Mouse (Mus musculus): ENCODE data around the gene Gars. TPM values are rescaled to one million over a fixed set of nuclear protein-coding genes. Genes with fewer than 3 reads are reported as not detected.

Gene Gars
- polyA plus RNA-seq, 1 experiment from 2014 or later = 90.2 TPM

GRCm38 (mm10) chr6:55018417-55018816 lies 19.4 kb upstream of the Gars start:
- Histone ChIP-seq H3K4me3 (ENCODE audit: low read depth, low read length) (no peak overlapping the region), H3K4me1 (ENCODE audit: control insufficient read depth, low read depth, low read length) (no peaks in the 10 kb centered on the region; the same call in none of the 2 replicates), H3K27ac (ENCODE audit: low read length) (no peak overlapping the region), H3K27me3 (ENCODE audit: control insufficient read depth, insufficient read depth, low read depth, low read length) (no peaks in the 10 kb centered on the region), H3K9me3 (replicated peaks; ENCODE audit: control insufficient read depth, low read length) (no peaks in the 10 kb centered on the region), H3K36me3 (ENCODE audit: control insufficient read depth, insufficient read depth) (no peaks in the 10 kb centered on the region), H3K9ac (ENCODE audit: low read depth, low read length) (no peak overlapping the region), H3K4me2 (ENCODE audit: low read depth, low read length) (no peak overlapping the region)
- WGBS (ENCODE audit: insufficient replicate concordance) = 53% methylated on average over 2 of the region's 2 CpGs
- ATAC-seq (ENCODE audit: low read depth) = no peak

DNA sequence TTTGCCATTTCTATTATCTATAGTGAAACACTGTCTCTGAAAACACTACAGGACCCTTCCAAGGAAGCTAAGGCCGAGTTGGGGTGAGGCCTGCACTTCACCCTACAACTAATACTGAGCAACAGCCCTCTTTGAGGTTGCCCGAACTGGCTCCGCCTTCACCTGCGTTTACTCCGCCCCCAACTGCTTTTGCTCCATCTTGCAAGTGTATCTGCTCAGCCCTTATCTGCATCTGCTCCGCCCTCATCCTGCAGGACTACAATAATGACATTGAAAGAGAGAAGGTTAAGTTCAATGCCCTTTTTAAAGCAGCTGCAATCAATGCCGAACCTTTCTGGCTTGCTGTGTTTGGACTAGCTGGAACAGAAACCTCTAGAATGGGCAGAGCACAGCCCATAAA lies 16.0 kb upstream of the Gars start:
- Histone ChIP-seq H3K4me2 (ENCODE audit: low read depth, low read length) (no peak overlapping the region), H3K4me1 (ENCODE audit: control insufficient read depth, low read depth, low read length) (no peaks in the 10 kb centered on the region; the same call in 1 of the 2 replicates), H3K36me3 (ENCODE audit: control insufficient read depth, insufficient read depth) (no peaks in the 10 kb centered on the region), H3K4me3 (ENCODE audit: low read depth, low read length) (no peak overlapping the region), H3K27ac (ENCODE audit: low read length) (no peak overlapping the region), H3K9me3 (replicated peaks; ENCODE audit: control insufficient read depth, low read length) (no peaks in the 10 kb centered on the region), H3K9ac (ENCODE audit: low read depth, low read length) (no peak overlapping the region), H3K27me3 (ENCODE audit: control insufficient read depth, insufficient read depth, low read depth, low read length) (no peaks in the 10 kb centered on the region)
- WGBS (ENCODE audit: insufficient replicate concordance) = 64% methylated on average over 7 of the region's 7 CpGs
- no peak for ATAC-seq (ENCODE audit: low read depth)

GRCm38 (mm10) chr6:55027642-55028041 lies 10.2 kb upstream of the Gars start:
- WGBS (ENCODE audit: insufficient replicate concordance) = 65% methylated on average over 2 of the region's 2 CpGs
- no peak overlapping the region for H3K9ac ChIP-seq (ENCODE audit: low read depth, low read length)
- H3K4me1 ChIP-seq (ENCODE audit: control insufficient read depth, low read depth, low read length) = no peaks in the 10 kb centered on the region
- no peak overlapping the region for H3K27ac ChIP-seq (ENCODE audit: low read length)
- no peaks in the 10 kb centered on the region for H3K27me3 ChIP-seq (ENCODE audit: control insufficient read depth, insufficient read depth, low read depth, low read length)
- no peak for ATAC-seq (ENCODE audit: low read depth)
- H3K36me3 ChIP-seq (ENCODE audit: control insufficient read depth, insufficient read depth) = no peaks in the 10 kb centered on the region
- H3K4me3 ChIP-seq (ENCODE audit: low read depth, low read length) = no peak overlapping the region
- no peak overlapping the region for H3K4me2 ChIP-seq (ENCODE audit: low read depth, low read length)
- no peaks in the 10 kb centered on the region for H3K9me3 ChIP-seq (replicated peaks; ENCODE audit: control insufficient read depth, low read length)

- Histone ChIP-seq H3K9ac (ENCODE audit: low read depth, low read length) (no peak overlapping the region), H3K27me3 (ENCODE audit: control insufficient read depth, insufficient read depth, low read depth, low read length) (no peaks in the 10 kb centered on the region), H3K4me1 (ENCODE audit: control insufficient read depth, low read depth, low read length) (peaks cover 10% of the 10 kb centered on the region), H3K27ac (ENCODE audit: low read length) (no peak overlapping the region), H3K36me3 (ENCODE audit: control insufficient read depth, insufficient read depth) (no peaks in the 10 kb centered on the region), H3K4me3 (ENCODE audit: low read depth, low read length) (no peak overlapping the region), H3K4me2 (ENCODE audit: low read depth, low read length) (no peak overlapping the region), H3K9me3 (replicated peaks; ENCODE audit: control insufficient read depth, low read length) (no peaks in the 10 kb centered on the region)
- ATAC-seq (ENCODE audit: low read depth) = no peak
- 77% methylated on average over 4 of the region's 4 CpGs for WGBS (ENCODE audit: insufficient replicate concordance)
Observed at GRCm38 (mm10) chr6:55036731-55037130, 1.1 kb upstream of the Gars start.

DNA sequence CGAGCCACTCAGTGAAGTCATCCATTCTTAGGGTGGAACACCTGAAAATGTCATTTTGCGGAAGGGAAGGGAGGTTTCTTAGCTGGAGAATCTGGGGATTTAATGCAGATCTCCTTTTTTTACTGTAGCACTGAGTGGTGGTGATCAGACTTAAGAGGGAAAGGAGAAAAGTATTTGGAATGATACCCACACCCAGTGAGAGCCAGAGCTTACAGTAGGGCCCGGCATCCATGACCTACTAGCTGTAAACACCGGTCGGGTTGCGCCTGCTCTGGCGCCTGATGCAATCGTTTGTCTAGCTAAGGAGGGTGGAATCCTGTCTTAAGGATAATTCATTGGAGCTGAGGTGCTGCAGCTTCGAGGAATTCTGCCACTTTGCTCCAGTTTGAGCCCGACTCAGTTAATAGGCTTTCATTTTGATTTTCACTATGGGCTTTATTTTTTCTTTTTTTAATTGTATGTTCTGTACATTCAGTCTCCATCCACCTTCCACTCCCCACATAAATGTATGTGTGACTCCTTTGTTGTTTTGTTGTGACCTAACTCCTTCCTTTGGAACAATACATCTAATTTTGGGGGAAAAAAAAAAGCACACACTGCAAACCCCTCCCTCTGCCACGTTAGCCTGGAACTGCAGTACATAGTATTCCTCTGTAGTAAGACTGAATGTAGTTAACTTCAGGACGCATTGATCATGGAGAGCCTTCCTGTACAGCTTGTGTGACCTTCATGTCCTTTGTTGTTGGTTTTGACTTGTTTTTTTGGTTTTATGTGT lies 1.1 kb downstream of the Gars start:
- peak overlapping the region; percentile 95 for H3K27ac ChIP-seq (ENCODE audit: low read length)
- peak; percentile 66 for ATAC-seq (ENCODE audit: low read depth)
- WGBS (ENCODE audit: insufficient replicate concordance) = under 1% methylated on average over 12 of the region's 12 CpGs
- peak overlapping the region; percentile 92 for H3K4me3 ChIP-seq (ENCODE audit: low read depth, low read length)
- peaks cover 10% of the 10 kb centered on the region for H3K4me1 ChIP-seq (ENCODE audit: control insufficient read depth, low read depth, low read length)
- no peaks in the 10 kb centered on the region for H3K36me3 ChIP-seq (ENCODE audit: control insufficient read depth, insufficient read depth)
- H3K9ac ChIP-seq (ENCODE audit: low read depth, low read length) = peak overlapping the region; percentile 98
- H3K4me2 ChIP-seq (ENCODE audit: low read depth, low read length) = peak overlapping the region; percentile 70
- no peaks in the 10 kb centered on the region for H3K9me3 ChIP-seq (replicated peaks; ENCODE audit: control insufficient read depth, low read length)
- no peaks in the 10 kb centered on the region for H3K27me3 ChIP-seq (ENCODE audit: control insufficient read depth, insufficient read depth, low read depth, low read length)

GRCm38 (mm10) chr6:55039446-55039783 lies 1.6 kb downstream of the Gars start:
- Histone ChIP-seq H3K27ac (ENCODE audit: low read length) (no peak overlapping the region), H3K36me3 (ENCODE audit: control insufficient read depth, insufficient read depth) (no peaks in the 10 kb centered on the region), H3K4me3 (ENCODE audit: low read depth, low read length) (peak overlapping the region; percentile 92), H3K4me2 (ENCODE audit: low read depth, low read length) (peak overlapping the region; percentile 70), H3K9ac (ENCODE audit: low read depth, low read length) (peak overlapping the region; percentile 98), H3K9me3 (replicated peaks; ENCODE audit: control insufficient read depth, low read length) (no peaks in the 10 kb centered on the region), H3K4me1 (ENCODE audit: control insufficient read depth, low read depth, low read length) (peaks cover 10% of the 10 kb centered on the region), H3K27me3 (ENCODE audit: control insufficient read depth, insufficient read depth, low read depth, low read length) (no peaks in the 10 kb centered on the region)
- WGBS (ENCODE audit: insufficient replicate concordance) = 67% methylated on average over 6 of the region's 6 CpGs
- no peak for ATAC-seq (ENCODE audit: low read depth)

DNA sequence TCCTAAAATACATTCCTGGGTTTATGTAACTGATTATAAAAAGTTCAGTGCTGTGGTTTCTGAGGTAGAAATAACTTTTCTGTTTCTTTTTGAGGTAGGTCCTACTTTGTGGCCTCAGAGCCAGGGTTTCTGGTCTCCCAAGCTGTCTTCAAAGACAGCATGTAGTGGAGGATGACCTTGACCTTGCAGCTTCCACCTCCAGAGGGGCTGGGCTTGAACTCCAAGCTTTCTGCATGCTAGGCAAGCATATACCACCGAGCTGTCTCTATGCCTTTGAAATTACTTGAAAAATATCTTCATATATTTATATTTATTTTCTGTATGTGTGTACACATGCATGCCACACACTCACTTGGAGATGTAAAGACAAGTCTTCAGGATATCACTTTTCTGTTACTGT lies 2.2 kb downstream of the Gars start:
- no peak for ATAC-seq (ENCODE audit: low read depth)

GRCm38 (mm10) chr6:55043206-55043605 lies 5.4 kb downstream of the Gars start:
- no peak overlapping the region for H3K4me3 ChIP-seq (ENCODE audit: low read depth, low read length)
- peaks cover 5% of the 10 kb centered on the region; the same call in 1 of the 2 replicates for H3K4me1 ChIP-seq (ENCODE audit: control insufficient read depth, low read depth, low read length)
- no peak overlapping the region for H3K9ac ChIP-seq (ENCODE audit: low read depth, low read length)
- no peak overlapping the region for H3K4me2 ChIP-seq (ENCODE audit: low read depth, low read length)
- no peak overlapping the region for H3K27ac ChIP-seq (ENCODE audit: low read length)
- no peaks in the 10 kb centered on the region for H3K9me3 ChIP-seq (replicated peaks; ENCODE audit: control insufficient read depth, low read length)
- no peaks in the 10 kb centered on the region for H3K27me3 ChIP-seq (ENCODE audit: control insufficient read depth, insufficient read depth, low read depth, low read length)
- H3K36me3 ChIP-seq (ENCODE audit: control insufficient read depth, insufficient read depth) = peaks cover 5% of the 10 kb centered on the region
- 70% methylated on average over 8 of the region's 8 CpGs for WGBS (ENCODE audit: insufficient replicate concordance)
- ATAC-seq (ENCODE audit: low read depth) = no peak

More for the DNA sequence above, 2.2 kb downstream of the Gars start:
- H3K4me2 ChIP-seq (ENCODE audit: low read depth, low read length) = peak overlapping the region; percentile 14; the same call in 1 of the 2 replicates
- H3K4me3 ChIP-seq (ENCODE audit: low read depth, low read length) = no peak overlapping the region
- no peaks in the 10 kb centered on the region for H3K27me3 ChIP-seq (ENCODE audit: control insufficient read depth, insufficient read depth, low read depth, low read length)
- H3K36me3 ChIP-seq (ENCODE audit: control insufficient read depth, insufficient read depth) = no peaks in the 10 kb centered on the region
- no peak overlapping the region for H3K27ac ChIP-seq (ENCODE audit: low read length)
- H3K9ac ChIP-seq (ENCODE audit: low read depth, low read length) = no peak overlapping the region
- no peaks in the 10 kb centered on the region for H3K9me3 ChIP-seq (replicated peaks; ENCODE audit: control insufficient read depth, low read length)
- 48% methylated on average over 1 of the region's 1 CpGs for WGBS (ENCODE audit: insufficient replicate concordance)
- H3K4me1 ChIP-seq (ENCODE audit: control insufficient read depth, low read depth, low read length) = peaks cover 10% of the 10 kb centered on the region

DNA sequence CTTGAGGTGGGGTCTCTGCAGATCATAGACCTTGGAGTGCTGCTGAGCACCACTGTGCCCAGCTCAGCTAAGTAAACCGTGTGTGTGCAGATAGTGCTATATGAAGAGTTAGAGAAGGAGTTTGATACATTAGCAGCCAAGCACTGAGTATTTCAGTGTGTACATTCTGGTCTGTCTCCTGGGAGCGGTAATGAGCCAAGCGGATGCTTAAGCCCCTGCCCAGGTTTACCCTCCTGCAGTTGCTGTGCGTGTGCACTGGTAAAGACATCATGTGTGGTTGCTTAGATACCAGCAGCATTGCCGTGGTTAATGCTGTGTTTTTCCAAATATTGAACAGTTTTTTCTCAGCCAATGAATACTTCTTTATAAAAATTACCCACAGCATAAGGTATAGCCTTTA lies 6.7 kb downstream of the Gars start:
- H3K4me2 ChIP-seq (ENCODE audit: low read depth, low read length) = no peak overlapping the region
- H3K9ac ChIP-seq (ENCODE audit: low read depth, low read length) = no peak overlapping the region
- peaks cover 11% of the 10 kb centered on the region for H3K36me3 ChIP-seq (ENCODE audit: control insufficient read depth, insufficient read depth)
- H3K9me3 ChIP-seq (replicated peaks; ENCODE audit: control insufficient read depth, low read length) = no peaks in the 10 kb centered on the region
- WGBS (ENCODE audit: insufficient replicate concordance) = 80% methylated on average over 5 of the region's 5 CpGs
- no peaks in the 10 kb centered on the region for H3K27me3 ChIP-seq (ENCODE audit: control insufficient read depth, insufficient read depth, low read depth, low read length)
- ATAC-seq (ENCODE audit: low read depth) = no peak
- H3K27ac ChIP-seq (ENCODE audit: low read length) = no peak overlapping the region
- peaks cover 1% of the 10 kb centered on the region; the same call in 1 of the 2 replicates for H3K4me1 ChIP-seq (ENCODE audit: control insufficient read depth, low read depth, low read length)
- no peak overlapping the region for H3K4me3 ChIP-seq (ENCODE audit: low read depth, low read length)

Measured in liver, embryonic 16.5 days (tissue).